Mouse (Mus musculus) ES-E14 (cell line): ENCODE data around the gene Kif1b.

Source experiments
- CHD2 ChIP-seq: IDR thresholded peaks from 2 replicates; pipeline ENCODE4 v1.6.1; 2014; ENCODE audit warnings: mild to moderate bottlenecking, low read depth, low read length, inconsistent platforms
- HCFC1 ChIP-seq: IDR thresholded peaks from 2 replicates; pipeline ENCODE4 v1.6.1; 2012; ENCODE audit warnings: low read length, inconsistent platforms, borderline replicate concordance; ENCODE audit not compliant: insufficient read depth
- MAFK ChIP-seq: IDR thresholded peaks from 2 replicates; pipeline ENCODE4 v1.6.1; 2014; ENCODE audit warnings: mild to moderate bottlenecking, low read depth, low read length, inconsistent platforms; ENCODE audit not compliant: insufficient read depth
- ZNF384 ChIP-seq: IDR thresholded peaks from 2 replicates; pipeline ENCODE4 v1.6.1; 2012; ENCODE audit warnings: low read depth, low read length, inconsistent platforms

GRCm38 (mm10) chr4:149337353-149337752 lies 29.9 kb upstream of the Kif1b start:
- TF ChIP-seq HCFC1 (no peak), ZNF384 (no peak), CHD2 (no peak), MAFK (no peak)
